Mouse (Mus musculus): ENCODE results near the gene Vps37c.

Vps37c gene

GRCm38 (mm10) chr19:10688537-10689352 lies at the start of gene Vps37c:
Gene Vps37c, plus strand, starts transcription at chr19:10688735.
- DNase-seq (ENCODE audit: low read depth): peak; percentile 94

DNA sequence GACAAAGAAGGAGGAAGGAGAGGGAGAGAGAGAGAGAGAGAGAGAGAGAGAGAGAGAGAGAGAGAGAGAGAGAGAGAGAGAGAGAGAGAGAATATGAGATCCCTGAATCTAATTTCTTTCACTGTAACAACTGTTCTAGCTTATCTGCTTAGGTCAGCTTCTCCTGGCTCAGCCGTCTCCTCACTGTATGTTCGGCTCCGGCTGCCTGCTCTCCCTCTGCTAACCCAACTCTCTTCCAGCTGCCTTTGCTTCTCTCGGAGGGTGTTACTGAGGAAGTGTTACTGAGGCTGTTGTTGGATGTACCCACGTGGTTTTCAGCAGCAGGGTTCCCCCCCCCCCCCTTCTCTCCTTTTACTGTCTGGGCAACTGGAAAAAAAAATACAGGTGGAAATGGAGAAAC lies 48.5 kb upstream of the Vps37c start:
- DNase-seq (ENCODE audit: low read depth): no peak

DNA sequence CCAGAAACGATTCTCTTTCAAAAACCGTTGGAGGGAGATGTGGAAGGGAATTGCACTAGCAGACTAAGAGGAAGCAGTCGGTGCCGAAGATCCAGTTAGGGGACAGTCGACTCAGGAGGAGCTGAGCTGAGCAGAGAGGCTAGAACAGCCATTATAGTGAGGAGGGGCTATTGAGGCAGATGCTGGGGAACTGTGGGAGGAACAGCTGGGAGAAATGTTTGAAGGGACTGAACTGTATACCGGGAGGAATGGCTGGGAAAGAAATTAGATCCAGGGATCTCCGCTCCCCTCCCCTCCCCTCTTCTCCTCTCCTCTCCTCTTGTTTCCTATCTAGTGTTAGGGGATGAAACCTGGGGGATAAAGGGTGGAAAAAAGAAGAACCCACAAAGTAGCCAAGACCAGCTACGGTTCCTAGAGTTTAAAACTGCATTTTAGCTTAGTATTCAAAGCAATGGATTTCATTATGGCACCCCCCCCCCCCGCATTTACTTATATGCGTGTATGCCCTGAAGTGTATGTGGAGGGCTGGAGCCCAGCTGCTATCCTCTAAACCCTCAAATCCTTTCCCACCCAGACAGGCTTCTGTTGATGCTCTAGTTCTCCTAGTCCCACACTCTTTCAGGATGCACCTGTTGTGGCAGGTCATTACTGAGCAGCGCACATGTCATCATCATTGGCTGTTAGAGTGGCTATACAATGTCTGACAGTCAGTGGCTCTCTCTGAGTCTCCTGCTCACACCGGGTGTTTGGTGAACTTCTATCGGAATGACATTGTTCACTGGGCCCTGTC lies 47.8 kb upstream of the Vps37c start:
- DNase-seq (ENCODE audit: low read depth): no peak

- DNase-seq (ENCODE audit: low read depth): no peak
Measured at GRCm38 (mm10) chr19:10645616-10646015, 42.9 kb upstream of the Vps37c start.

DNA sequence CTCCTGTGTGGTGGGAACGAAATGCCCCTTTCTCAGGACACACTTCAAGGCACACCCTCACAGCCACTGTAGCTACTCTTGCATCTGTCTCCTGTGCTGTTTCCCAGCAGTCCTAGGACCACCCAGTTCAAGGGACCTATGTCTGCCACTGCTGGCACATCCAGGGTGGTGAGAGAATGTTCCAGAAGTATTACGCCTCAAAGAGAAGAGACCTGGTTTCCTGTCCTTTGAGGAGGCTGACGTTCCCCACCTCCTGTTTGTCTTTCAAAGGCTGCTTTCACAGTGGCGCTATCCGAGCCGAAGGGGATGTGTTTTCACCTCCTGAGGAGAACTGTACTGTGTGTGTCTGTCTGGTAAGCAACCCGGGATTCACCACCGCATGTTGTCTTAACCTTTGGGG lies 40.4 kb upstream of the Vps37c start:
- peak; percentile 82 for DNase-seq (ENCODE audit: low read depth)

DNA sequence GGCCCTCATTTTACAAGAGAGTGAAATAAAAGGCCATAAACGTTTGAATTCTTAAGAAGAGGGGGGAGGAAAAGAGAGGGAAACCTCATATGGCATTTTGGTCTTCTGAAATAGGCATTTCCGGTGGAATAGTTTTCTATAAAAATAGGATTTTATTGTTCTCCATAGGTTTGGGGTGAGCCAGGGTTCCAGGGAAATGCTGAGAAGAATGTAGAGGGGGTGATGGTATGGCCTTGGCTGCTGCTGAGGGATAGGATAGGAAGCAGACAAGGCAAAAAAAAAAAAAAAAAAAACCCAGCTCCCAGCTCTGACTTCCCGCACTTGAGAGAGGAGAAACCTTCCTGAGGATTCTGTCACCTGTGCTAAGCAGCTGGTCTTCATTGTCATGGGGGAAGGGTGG lies 32.5 kb upstream of the Vps37c start:
- no peak for DNase-seq (ENCODE audit: low read depth)

DNA sequence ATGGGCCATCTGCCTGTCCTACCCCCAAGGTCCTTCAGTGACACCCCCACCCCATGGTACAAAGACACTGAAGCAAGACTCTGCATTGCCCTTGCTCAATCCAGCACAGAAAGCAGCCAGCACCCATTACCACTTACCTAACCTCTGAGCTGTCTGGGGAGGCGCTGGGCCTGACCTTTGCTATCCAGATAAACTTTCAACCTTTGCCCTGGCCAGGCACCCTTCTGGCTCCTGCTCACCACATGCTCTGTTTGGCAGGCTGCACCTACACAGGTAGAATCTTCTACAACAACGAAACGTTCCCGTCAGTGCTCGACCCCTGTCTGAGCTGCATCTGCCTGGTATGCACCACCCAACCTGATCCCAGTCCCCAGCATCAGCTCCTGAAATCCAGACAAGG lies 30.8 kb upstream of the Vps37c start:
- DNase-seq (ENCODE audit: low read depth): no peak

DNA sequence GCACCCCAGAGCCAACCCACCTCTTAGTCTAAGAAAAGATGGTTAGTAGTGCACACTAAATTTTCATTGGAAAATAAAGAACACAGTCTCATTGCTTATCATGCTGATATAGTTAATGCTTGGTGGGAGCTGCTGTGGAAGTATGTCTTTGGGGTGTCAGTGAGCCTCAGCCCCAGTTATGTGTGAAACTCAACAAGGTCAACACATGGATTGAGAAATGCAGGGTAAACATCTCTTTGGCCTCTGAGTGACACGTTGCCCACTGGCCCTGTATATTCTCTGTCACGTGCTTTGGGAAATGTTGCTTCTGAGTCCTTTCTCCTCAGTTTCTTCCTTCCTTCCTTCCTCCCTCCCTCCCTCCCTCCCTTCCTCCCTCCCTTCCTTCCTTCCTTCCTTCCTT lies 30.1 kb upstream of the Vps37c start:
- DNase-seq (ENCODE audit: low read depth): no peak

DNA sequence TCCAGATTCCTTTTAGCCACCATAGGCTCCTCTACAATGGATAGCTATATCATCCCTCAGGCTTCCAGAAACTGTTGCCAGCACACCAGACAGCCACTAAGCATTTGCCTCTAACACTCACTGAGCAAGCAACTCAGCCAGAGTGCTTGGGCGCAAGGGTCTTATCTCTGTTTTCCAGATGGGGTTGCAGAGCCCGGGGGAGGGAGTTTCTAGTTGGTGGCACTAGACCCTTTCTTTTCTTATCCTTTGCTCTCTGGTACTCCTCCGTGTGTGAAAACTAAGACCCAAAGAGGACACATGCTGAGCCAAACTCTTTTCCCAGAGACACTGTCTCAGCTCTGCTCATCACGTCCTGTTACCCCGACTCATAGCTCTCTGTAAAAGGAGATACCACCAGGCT lies 27.2 kb upstream of the Vps37c start:
- DNase-seq (ENCODE audit: low read depth): no peak

DNA sequence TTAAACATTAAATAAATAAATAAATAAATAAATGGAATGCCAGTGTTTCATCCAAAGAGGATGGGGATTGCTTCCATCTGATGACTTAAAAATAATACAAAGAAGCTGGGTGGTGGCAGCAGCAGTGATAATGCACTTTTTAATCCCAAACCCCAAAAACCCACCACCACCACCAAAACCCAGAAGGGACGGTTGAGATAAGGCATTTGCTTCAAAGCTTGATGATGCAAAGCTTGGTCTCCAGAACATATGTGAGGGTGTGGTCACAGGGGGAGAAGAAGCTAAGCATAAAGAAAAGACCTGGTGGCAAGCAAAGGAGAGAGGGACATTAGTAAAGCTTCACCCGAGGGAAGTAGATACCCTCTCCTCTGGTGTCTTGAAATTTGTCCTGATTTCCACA lies 26.6 kb upstream of the Vps37c start:
- no peak for DNase-seq (ENCODE audit: low read depth)

GRCm38 (mm10) chr19:10662665-10663064 lies 25.9 kb upstream of the Vps37c start:
- no peak for DNase-seq (ENCODE audit: low read depth)

GRCm38 (mm10) chr19:10665093-10665492 lies 23.4 kb upstream of the Vps37c start:
- peak; percentile 22 for DNase-seq (ENCODE audit: low read depth)

GRCm38 (mm10) chr19:10665499-10665898 lies 23.0 kb upstream of the Vps37c start:
- peak; percentile 84 for DNase-seq (ENCODE audit: low read depth)

GRCm38 (mm10) chr19:10671319-10671718 lies 17.2 kb upstream of the Vps37c start:
- DNase-seq (ENCODE audit: low read depth): no peak

DNA sequence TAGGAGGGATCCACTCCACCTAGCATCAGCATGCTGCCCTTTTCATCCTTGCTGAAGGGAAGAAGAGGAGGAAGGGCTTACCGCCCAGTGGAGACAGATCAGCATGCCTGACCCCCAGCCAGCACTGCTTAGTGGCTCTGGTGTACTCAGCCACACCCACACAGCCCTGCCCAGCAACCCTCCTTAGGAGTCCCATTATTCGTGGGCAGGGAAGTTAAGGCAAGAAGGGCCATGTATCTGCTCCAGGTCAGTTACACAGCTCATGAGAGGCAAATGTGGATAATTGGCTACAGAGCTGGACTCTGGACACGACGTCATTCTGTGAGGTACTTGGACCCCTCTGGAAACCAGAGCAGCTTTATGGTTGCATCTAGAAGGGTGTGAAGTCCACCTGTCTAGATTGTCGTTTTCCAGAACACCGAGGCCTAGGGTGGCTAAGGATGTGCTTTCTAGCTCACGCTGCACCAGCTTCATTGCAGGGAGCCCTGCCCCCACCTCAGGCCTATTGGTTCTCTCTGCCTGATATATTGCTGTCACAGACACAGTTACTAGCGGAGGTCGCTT lies 16.6 kb upstream of the Vps37c start:
- no peak for DNase-seq (ENCODE audit: low read depth)

DNA sequence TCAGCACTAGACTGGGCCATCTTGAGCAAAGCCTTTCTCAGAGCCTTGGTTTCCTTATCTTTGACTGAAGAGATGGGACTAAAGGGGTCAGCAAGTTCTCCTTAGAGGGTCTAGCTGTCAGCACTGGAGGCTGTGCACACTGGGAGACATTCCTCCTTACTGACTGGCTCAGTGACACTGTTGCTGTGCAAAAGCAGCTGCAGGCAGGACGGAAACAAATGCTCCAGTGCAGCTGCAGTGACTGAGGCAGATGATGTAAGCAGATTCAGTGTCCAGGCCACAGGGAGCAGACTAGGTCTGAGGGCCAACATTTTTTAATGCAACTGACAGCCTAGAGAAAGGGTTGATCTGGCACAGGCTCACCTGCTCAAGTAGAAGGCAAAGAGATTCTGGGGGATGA lies 15.3 kb upstream of the Vps37c start:
- no peak for DNase-seq (ENCODE audit: low read depth)

GRCm38 (mm10) chr19:10676656-10677055 lies 11.9 kb upstream of the Vps37c start:
- no peak for DNase-seq (ENCODE audit: low read depth)

GRCm38 (mm10) chr19:10677915-10678771 lies 10.4 kb upstream of the Vps37c start, which contains the start of gene Pga5:
Gene Pga5, minus strand, starts transcription at chr19:10678071.
- DNase-seq (ENCODE audit: low read depth): peak; percentile 89

DNA sequence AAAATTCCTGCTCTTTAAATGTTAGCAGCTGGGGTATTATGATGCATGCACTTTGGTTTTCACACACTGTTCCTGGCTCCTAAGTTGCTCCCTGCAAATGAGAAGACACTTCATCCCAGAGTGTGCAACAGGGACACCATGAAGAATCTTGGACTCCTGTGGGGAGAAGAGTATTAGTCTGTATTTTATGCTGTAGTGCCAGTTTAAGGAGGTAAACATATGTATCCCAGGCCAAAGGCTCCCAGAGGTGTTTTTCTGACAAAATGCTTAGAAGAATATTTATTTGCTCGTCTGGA lies 9.8 kb upstream of the Vps37c start:
- DNase-seq (ENCODE audit: low read depth): no peak

DNA sequence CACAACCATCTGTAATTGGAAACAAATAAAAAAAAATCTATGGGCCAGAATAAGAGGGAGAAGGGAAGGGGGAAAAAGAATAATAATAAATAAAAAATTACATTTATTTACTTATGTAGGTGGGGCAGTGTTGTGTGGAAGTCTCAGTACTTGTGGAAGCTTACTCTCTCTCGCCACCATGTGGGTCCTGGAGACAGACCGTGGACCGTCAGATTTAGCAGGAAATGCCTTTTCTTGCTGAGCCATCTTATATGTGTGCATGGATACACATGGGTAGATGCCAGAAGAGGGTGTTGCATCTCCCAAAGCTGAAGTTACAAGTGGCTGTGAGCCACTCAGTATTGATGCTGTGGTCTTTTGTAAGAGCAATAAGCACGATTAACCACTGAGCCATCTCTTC lies 7.0 kb upstream of the Vps37c start:
- no peak for DNase-seq (ENCODE audit: low read depth)

DNA sequence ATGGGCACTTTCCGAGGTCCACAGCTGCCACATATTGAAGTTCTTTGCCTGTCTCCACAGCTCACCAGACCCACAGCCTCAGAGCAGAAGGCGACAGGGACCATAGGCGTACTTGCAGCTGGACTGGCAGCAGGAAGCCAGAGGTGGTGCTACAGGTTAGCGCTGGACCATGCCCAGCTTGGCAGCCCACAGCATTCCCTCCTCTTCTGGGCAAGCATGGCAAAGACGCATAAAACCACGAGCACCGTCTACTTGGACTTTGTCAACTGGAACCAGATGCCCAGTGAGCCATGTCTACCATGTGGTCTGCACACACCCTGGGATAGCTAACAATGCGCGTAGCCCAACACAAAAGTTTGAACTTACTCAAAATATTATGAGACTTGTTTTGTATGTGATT lies 3.5 kb upstream of the Vps37c start:
- no peak for DNase-seq (ENCODE audit: low read depth)

- no peak for DNase-seq (ENCODE audit: low read depth)
Measured at GRCm38 (mm10) chr19:10685727-10686126, 2.8 kb upstream of the Vps37c start.

Data from naive thymus-derived CD4-positive, alpha-beta T cell, adult 2 months (primary cell).